Mouse (Mus musculus) left cerebral cortex, adult 2 months (tissue): ENCODE measurements around the gene Thsd7a. TPM values are rescaled to one million over a fixed set of nuclear protein-coding genes. Genes with fewer than 3 reads are reported as not detected.
A peak's percentile ranks its signal among the peaks of the same experiment; 100 is the strongest.

Source experiments
- DNase-seq, 2 experiments: peaks; one replicate each; pipeline ENCODE4 v3.0.0; 2021 to 2022; ENCODE audit warnings: low spot score in 2 of 2, mixed read lengths in 1 of 2; ENCODE audit errors: extremely low spot score in 1 of 2
- H3K27ac ChIP-seq: fragments of 200-600 bp; 2 replicates; pipeline ENCODE4 v1.8.1; 2022
- H3K4me3 ChIP-seq: fragments of 200-600 bp; 2 replicates; pipeline ENCODE4 v1.8.1; 2022
- CTCF ChIP-seq: fragments of 200-600 bp; IDR thresholded peaks from 2 replicates; pipeline ENCODE4 v1.8.1; 2022; ENCODE audit warnings: antibody characterized with exemption, mild to moderate bottlenecking, moderate library complexity
- intact Hi-C: fragments of 180-260 bp; cut with DNase I; formaldehyde crosslinking; loops from one replicate; pipeline ENCODE4 v1.15.1; 2025
- long read RNA-seq, 2 experiments: library from polyadenylated mRNA; stranded (forward); transcript quantifications; one replicate each; pipeline ENCODE4 v2.0.0; 2021; ENCODE audit warnings: borderline mapping rate in 2 of 2
- total RNA-seq, 2 experiments: library from RNA; stranded (reverse); gene quantifications; 2 replicates each; pipeline ENCODE4 v1.2.3; 2021

Thsd7a gene
- 10 to 100 TPM; 36.7 to 41.9 TPM for total RNA-seq
- long read RNA-seq, experiment 1, partial matches to known transcripts = 2 of 6 reads
- long read RNA-seq, experiment 1, other reads (novel, unspliced or antisense) = 4 of 6 reads
- long read RNA-seq, experiment 2, partial matches to known transcripts = 0 of 2 reads
- long read RNA-seq, experiment 2, other reads (novel, unspliced or antisense) = 2 of 2 reads

- H3K4me3 ChIP-seq = peak within 1 kb of the TSS; percentile 79
- intact Hi-C loops = loop anchor here (2.0 to 10.0 kb wide), 3 partner anchors 192 to 398 kb away; no protein-coding TSS in a partner anchor
- peak; percentile 27 for TF ChIP-seq CTCF
- peak; percentile 53 to 55 for DNase-seq
- peak within 1 kb of the TSS; percentile 90 for H3K27ac ChIP-seq
Measured at GRCm38 (mm10) chr6:12748787-12749530, at the start of gene Thsd7a. Thsd7a (minus strand) TSS chr6:12749410.

- intact Hi-C loops = no loop called here
Measured at GRCm38 (mm10) chr6:12787129-12787528, 37.9 kb upstream of the Thsd7a start.

GRCm38 (mm10) chr6:12786378-12786982, 37.3 kb upstream of the Thsd7a start:
- intact Hi-C loops = no loop called here
- Histone ChIP-seq H3K27ac (no peak overlapping the region), H3K4me3 (no peak overlapping the region)
- no peak for TF ChIP-seq CTCF
- DNase-seq = no peak

More at GRCm38 (mm10) chr6:12787129-12787528, 37.9 kb upstream of the Thsd7a start:
- no peak for TF ChIP-seq CTCF
- no peak overlapping the region for H3K4me3 ChIP-seq
- H3K27ac ChIP-seq = no peak overlapping the region
- DNase-seq = no peak

- TF ChIP-seq CTCF = no peak
- Histone ChIP-seq H3K4me3 (no peak overlapping the region), H3K27ac (no peak overlapping the region)
- DNase-seq = no peak
- intact Hi-C loops = no loop called here
Measured at GRCm38 (mm10) chr6:12784918-12785618, 35.9 kb upstream of the Thsd7a start.

GRCm38 (mm10) chr6:12772799-12773198, 23.6 kb upstream of the Thsd7a start:
- no peak overlapping the region for H3K27ac ChIP-seq
- no peak for DNase-seq
- H3K4me3 ChIP-seq = no peak overlapping the region
- no peak for TF ChIP-seq CTCF
- intact Hi-C loops = no loop called here

GRCm38 (mm10) chr6:12765191-12765590, 16.0 kb upstream of the Thsd7a start:
- TF ChIP-seq CTCF = no peak
- no peak overlapping the region for H3K4me3 ChIP-seq
- no peak for DNase-seq
- H3K27ac ChIP-seq = no peak overlapping the region
- intact Hi-C loops = no loop called here

- intact Hi-C loops = no loop called here
- no peak overlapping the region for H3K4me3 ChIP-seq
- H3K27ac ChIP-seq = no peak overlapping the region
- TF ChIP-seq CTCF = no peak
- DNase-seq = no peak
Measured at GRCm38 (mm10) chr6:12764606-12765005, 15.4 kb upstream of the Thsd7a start.

- no peak for DNase-seq
- Histone ChIP-seq H3K4me3 (no peak overlapping the region), H3K27ac (no peak overlapping the region)
- TF ChIP-seq CTCF = no peak
- intact Hi-C loops = no loop called here
Measured at GRCm38 (mm10) chr6:12763816-12764215, 14.6 kb upstream of the Thsd7a start.

- Histone ChIP-seq H3K27ac (no peak overlapping the region), H3K4me3 (no peak overlapping the region)
- no peak for DNase-seq
- intact Hi-C loops = no loop called here
- TF ChIP-seq CTCF = no peak
Measured at GRCm38 (mm10) chr6:12759328-12760193, 10.4 kb upstream of the Thsd7a start.

- no peak for DNase-seq
- peak; percentile 25 for TF ChIP-seq CTCF
- no peak overlapping the region for H3K27ac ChIP-seq
- intact Hi-C loops = loop anchor here (2.0 kb wide), 1 partner anchor 401 kb away; no protein-coding TSS in a partner anchor
- H3K4me3 ChIP-seq = no peak overlapping the region
Measured at GRCm38 (mm10) chr6:12752297-12752696, 3.1 kb upstream of the Thsd7a start.

GRCm38 (mm10) chr6:12750441-12750840, 1.2 kb upstream of the Thsd7a start:
- TF ChIP-seq CTCF = no peak
- intact Hi-C loops = no loop called here
- H3K27ac ChIP-seq = no peak overlapping the region
- DNase-seq = no peak
- no peak overlapping the region for H3K4me3 ChIP-seq
